Mouse (Mus musculus): Measurements from ENCODE around the gene Mapk13.
"Not testable (repeated sequence)": the region's sequence is repeated elsewhere in the genome, so short reads cannot be mapped to it uniquely, and the experiment has no call there.

Gene Mapk13

DNA sequence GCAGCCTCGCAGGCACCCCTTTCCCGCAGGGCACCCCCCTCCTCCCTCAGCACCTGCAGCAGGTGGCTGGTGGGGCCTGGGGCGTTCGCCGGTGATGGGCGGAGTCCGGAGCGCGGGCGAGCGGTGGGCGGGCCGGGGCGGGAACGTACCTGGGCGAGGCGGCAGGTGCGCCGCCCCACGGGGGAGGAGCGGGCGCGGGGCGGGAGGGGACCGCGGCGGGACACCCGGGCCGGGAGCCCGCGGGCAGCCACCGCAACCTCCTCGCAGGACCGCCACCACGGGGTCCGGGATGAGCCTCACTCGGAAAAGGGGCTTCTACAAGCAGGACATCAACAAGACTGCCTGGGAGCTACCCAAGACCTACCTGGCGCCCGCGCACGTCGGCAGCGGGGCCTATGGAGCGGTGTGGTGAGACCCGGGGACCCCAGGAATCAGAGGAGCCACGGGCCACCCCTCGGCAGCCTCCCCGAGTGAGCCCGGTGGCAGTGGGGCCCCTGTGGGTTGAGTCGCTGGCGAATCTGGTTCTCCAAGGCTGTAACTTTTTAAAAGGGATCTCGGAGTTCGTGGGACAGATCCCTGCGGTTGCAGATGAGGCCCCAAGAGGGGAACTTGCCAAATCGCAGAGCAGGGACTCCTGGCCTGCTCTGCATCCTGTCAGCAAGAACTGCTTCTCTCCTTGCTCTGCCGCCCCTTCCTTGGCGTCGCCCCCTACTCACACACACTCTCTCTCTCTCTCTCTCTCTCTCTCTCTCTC, at the start of gene Mapk13:
Gene Mapk13 (plus strand): TSS at position 177 of the 754 bp plus-strand sequence.
- peak; percentile 31 for DNase-seq

DNA sequence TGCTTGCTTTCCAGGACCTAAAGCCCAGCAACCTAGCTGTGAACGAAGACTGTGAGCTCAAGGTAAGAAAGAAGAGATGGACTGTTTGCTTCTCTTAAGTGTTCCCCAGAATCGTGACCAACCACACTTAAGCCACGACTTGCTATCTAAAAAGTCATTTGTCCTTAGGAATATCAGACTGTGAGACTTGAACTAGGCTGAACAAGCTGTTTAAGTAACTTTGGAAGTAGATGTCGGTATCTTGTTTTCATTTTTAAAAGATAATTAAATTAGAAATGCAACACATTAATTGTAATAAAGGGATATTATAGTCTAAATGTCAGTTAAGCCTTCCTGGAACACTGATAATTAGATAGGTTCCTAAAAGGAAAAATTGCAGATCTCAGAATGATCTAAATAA, 43.3 kb upstream of the Mapk13 start, which contains the start of gene AC170998.1:
Gene AC170998.1 (plus strand): TSS at position 301 of the 400 bp plus-strand sequence.
- DNase-seq: no peak

DNA sequence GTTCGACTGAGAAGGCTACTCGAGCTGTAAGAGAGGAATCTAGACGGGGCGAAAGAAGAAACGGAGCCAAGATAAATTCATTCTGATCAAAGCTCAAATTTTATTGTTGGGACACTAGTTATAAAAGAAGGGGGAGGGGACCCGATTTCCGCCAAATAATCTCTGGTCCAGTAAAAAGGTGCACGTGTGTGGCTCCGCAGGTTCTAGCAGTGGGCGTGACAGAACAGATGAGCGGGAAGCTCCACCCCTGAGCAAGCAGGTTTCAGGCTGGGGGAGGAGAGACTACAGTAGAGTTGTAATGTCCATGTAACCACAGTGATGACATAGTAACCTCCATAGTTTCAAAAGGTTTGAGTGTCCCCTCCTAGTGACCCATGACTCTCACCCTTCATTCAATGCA, 41.6 kb upstream of the Mapk13 start:
- not testable (repeated sequence) for DNase-seq

DNA sequence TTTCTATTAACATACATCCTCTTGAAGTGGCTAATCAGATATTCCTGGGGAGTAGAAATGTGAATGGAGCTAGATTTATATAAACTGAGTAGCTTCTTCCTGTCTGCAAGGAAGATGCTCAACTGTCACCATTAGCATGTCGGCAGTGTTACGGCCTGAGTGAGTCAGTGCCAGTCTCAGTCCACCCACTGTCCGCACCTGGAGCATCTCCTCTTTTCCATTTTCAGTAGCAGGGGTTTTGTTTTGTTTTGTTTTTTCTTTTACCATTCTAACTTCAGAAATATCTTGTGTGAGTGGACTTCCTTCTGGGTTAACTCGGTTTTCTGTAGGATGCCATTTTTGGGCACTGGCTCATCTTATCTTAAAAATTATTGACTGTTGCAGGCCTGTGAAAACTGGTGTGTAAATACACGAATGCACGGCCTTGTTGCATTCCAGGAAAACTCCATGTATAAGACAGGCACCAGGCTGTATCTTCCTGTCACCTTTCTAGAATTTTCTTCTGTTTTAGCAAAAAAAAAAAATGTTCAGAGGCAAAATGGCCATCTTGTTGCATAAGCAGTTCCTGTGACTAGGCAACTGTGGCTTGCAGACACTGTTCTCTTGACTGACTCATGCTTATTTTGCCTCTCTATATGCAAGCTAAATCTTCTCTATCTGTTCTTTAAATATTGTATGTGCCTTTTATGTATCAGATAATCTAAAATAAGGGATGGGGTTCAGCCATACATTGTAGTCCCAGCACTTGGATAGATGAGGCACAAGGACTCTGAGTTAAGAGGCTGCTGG, 33.6 kb upstream of the Mapk13 start:
- no peak for DNase-seq

DNA sequence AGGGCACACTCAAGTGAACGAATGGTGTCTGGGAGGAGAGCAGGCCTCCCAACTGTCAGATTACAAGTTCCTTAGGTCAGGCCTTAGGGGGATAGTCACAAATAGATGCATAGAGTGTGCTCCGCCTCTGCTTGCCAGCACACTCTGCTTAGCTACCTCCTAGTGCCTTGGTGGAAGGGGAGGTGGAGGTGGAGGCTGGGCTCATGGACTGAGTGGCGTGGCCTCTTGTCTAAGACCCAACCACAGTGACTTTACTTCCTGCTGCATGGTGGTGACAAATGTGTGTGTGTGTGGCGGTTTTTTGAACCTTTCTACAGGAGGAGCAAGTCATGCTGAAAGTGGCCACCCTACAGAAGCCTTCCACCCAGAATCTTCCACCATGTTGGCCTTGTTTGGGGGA, 32.6 kb upstream of the Mapk13 start:
- DNase-seq: no peak

DNA sequence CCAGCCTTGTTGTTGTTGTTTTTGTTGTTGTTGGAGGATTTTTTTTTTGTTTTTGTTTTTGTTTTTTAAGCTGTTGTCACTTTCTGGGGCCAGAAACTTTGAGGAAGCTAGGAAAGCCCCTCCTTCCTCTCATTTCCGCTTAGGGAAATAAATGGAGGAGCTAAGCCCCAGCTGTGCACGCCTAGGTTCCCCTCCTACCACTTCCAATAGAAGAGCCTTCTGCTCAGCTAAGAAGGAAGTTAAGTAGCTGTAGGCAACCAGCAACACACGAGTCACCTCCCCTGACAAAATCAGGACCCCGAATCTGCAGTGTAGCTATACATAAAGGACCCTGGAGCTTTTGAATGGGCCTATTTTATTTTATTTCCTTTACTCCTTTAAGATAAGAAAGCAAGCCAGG, 31.1 kb upstream of the Mapk13 start:
- no peak for DNase-seq

GRCm38 (mm10) chr17:28739244-28739643, 29.9 kb upstream of the Mapk13 start:
- DNase-seq: no peak

GRCm38 (mm10) chr17:28743145-28743866, 25.8 kb upstream of the Mapk13 start:
- no peak for DNase-seq

DNA sequence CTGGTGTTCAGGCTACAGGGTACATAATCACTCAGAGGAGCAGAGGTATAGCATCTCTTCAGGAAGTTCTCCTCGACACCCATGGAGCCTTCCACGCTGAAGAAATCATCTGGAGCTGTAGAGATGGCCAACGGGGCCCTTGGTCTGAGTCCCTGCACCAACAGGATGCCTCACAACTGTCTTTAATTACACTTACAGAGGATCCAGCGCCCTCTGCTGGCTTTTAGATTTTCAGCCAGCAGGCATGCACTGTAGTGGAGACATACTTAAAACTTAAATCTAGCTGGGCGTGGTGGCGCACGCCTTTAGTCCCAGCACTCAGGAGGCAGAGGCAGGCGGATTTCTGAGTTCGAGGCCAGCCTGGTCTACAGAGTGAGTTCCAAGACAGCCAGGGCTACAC, 25.2 kb upstream of the Mapk13 start:
- DNase-seq: peak; percentile 60

DNA sequence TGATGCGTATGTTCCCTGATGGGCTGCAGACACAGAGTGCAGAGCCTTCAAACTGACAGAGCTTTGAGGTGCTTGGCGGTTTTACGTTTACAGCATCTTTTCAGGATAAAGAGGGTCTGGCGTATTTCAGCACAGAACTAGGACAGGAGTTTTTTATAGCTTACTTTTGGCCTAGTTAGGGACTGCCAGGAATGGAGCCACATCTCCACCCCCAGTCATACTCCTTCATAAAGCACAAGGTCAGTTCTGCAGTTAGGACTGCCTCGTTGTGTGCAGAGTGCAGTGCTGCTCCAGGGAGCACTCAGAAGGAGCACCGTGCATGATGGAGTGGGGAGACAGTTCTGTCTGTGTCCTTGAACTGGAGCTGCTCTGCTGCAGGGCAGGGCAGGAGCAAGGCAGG, 23.3 kb upstream of the Mapk13 start:
- no peak for DNase-seq

DNA sequence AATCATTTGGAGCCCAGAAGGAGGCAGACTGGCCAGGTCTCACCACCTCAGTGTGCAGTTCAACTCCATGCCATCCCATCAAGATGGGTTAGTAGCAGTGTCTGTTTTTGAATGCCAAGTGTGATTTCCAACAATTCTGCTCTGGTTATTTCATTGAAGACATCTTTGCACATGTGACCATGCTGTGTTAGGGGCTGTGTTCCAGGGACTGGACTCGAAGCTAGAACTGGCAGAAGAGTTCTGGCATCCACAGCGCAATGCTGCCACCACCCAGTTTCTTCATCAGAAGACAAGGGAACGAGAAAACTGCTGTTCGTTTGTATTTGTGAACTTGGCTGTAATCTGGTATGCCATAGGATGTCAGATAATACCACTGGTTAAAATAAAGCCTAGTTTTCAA, 21.1 kb upstream of the Mapk13 start:
- DNase-seq: no peak

DNA sequence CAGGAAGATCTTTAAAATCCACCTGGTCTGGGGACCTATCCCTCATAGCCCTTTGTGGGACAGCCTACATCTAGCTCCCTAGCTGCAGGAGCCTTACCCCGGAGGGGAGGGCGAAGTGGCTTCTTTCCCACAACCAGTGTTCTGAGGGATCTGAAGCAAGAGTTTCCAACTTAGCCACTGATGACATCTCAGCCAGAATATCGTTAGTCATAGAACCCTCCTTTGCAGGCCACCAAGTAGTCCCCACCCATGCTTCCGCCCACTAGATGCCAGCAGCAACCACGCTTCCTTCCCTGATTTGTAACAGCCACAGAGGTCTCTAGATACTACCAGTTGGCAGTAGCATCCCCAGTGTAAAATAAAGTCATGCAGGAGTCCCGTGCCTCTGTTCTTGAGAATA, 18.5 kb upstream of the Mapk13 start:
- DNase-seq: peak; percentile 29

DNA sequence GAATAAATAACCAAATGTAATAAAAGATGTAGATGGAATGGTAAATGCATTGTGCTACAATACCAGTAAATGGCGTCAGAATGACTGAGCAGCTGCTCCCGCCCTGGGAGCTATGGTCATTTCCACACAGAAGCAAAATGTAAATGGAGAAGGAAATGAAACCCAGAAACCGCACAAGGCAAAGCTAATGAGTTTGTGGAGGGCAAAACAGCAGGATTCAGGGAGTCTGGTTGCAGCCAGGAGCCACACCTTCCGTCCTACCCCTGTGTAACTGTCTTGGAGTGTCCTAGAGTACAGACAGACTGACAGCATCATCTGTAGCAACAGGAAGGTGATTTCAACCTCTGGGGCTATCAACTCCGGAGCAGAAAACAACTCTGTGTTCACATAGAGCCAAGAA, 12.7 kb upstream of the Mapk13 start:
- no peak for DNase-seq

- DNase-seq: no peak
Observed at GRCm38 (mm10) chr17:28757470-28757869, 11.6 kb upstream of the Mapk13 start.

DNA sequence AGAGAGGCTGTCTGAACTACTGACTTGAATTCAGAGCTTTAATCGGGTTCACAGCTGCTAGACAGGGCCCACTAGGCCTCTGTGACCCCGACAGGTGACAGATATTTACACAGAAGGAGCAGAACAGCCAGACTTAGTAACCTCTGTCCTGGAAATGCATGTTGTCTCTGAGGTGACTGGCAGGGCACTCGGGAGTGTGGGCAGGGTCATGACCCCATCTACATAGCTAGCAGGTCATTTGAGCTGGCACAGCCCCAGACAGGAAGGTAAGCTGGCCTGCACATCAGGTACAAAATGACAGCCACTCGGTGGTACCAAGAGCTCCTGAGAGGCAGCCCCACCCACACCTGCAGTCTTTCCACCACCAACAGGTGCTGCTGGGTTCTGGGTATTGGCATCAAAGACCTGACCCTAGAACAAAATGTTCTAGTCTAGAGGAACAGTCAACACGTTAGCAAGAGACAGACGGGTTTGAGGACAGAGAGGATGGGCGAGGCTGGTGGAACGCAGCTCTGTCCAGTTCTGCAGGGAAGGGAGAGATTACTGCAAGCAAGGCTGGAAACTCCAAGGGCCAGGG, 8.3 kb upstream of the Mapk13 start:
- DNase-seq: no peak

GRCm38 (mm10) chr17:28761871-28762270, 7.2 kb upstream of the Mapk13 start:
- DNase-seq: peak; percentile 82

DNA sequence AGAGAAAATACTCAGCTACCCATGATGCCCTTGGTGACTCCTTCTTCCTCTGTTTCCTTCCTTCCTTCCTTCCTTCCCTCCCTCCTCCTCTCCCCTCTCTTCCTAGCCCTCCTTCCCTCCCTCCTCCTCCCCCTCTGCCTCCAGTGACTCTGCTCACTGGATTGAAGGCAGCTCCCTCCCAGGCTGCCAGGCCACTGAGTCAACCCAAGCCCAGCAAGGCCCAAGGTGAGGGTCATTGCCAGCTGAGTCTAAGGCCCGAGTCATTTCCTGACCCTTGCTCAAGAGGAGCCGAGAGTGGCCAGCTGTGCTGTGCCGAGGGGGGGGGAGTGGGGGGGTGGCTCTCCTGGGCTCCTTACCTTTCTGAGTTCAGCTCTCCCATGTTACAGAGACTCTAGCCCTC, 2.9 kb upstream of the Mapk13 start:
- no peak for DNase-seq

GRCm38 (mm10) chr17:28766781-28767515, 2.1 kb upstream of the Mapk13 start:
- DNase-seq: no peak

DNA sequence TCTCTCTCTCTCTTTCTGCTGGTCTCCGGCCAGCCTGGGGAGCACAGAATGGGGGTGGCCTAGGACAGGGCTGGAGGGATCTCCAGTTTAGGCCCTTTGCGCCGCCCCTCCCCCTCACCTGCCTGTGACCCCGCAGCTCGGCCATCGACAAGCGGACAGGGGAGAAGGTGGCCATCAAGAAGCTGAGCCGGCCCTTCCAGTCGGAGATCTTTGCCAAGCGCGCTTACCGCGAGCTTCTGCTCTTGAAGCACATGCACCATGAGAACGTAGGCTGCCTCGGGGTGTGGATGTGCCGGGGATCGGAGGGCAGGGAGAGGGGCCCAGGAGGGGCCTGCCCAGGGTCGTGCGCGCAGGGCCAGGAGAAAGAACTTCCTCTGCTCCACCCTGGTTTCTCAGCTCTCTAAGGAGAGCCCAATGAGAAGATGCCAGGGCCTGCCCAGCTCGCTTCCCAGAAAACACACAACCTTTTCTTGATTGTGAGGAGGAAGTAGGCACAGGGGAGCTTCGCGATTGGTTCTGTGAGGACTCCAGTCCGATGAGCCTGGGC, 851 bp downstream of the Mapk13 start:
- no peak for DNase-seq

DNA sequence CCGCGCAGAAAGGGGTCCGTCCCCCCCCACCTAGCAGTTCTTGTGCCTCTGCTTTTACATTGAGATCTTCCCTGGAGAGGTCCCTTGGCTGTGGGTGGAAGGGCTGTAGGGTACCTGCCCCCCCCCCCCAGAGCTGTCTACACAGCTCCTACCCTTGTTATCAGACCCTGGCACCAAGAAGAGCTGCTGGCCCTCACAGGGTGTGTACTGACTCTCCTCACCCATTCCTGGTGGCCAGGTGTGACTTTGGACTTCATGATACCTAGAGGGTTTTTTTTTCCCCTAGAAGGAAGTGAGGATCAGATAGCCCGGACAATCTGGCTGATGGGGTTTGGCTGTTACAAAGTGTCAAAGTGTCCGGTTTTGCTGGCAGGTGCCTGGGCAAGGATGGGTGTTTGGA, 2.2 kb downstream of the Mapk13 start:
- no peak for DNase-seq

- peak; percentile 39 for DNase-seq
Observed at GRCm38 (mm10) chr17:28774303-28774702, 5.2 kb downstream of the Mapk13 start.

- DNase-seq: no peak
Observed at GRCm38 (mm10) chr17:28775161-28775560, 6.1 kb downstream of the Mapk13 start.
